Mouse (Mus musculus) macrophage (primary cell): Measurements from ENCODE around the gene Galc. TPM values are rescaled to one million over a fixed set of nuclear protein-coding genes. Genes with fewer than 3 reads are reported as not detected.
A peak's percentile ranks its signal among the peaks of the same experiment; 100 is the strongest.

Source experiments
- H3K27ac ChIP-seq: fragments of 350-480 bp; formaldehyde crosslinking; 2 replicates; pipeline ENCODE4 v1.9.0; 2021
- H3K36me3 ChIP-seq: fragments of 350-480 bp; formaldehyde crosslinking; 2 replicates; pipeline ENCODE4 v1.9.0; 2021; ENCODE audit errors: inconsistent target
- H3K4me3 ChIP-seq: fragments of 350-480 bp; formaldehyde crosslinking; 2 replicates; pipeline ENCODE4 v1.9.0; 2021; ENCODE audit errors: inconsistent target
- H3K79me2 ChIP-seq: fragments of 350-480 bp; formaldehyde crosslinking; 2 replicates; pipeline ENCODE4 v1.9.0; 2021; ENCODE audit errors: inconsistent target
- WGBS: methylation state at CpG from one replicate; pipeline ENCODE4 v1.1.7; 2026; ENCODE audit warnings: inconsistent platforms; ENCODE audit not compliant: missing documents; 5-methylcytosine and 5-hydroxymethylcytosine counted together
- polyA plus RNA-seq: library from polyadenylated mRNA; stranded (reverse); fragments of 250-400 nt; gene quantifications from 3 replicates; pipeline ENCODE4 v1.2.4, GENCODE M21; 2018; ENCODE audit warnings: inconsistent platforms

Gene Galc
- polyA plus RNA-seq, 1 experiment from 2014 or later, result 133 TPM

DNA sequence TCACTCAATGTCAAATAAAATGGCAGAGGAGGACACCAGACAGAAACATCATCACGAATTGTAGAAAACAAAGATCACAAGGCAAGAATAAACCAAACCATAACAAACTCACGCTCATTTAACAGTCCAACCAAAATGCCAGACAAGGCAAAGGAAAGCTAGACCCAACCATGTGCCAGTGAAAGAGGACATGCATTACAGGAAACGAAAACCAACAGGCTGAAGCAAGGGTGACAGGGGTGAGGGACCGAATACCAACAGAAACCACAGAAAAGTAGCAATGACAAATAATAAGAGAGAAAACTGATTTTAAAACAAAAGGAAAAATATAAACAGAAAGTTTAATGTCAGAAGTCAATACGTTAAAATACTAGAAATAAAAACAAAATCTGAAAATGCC, 36.0 kb downstream of the Galc start:
- peaks cover 34% of the 10 kb centered on the region for H3K36me3 ChIP-seq
- 40% methylated on average over 4 of the region's 5 CpGs for WGBS
- H3K27ac ChIP-seq, result no peak overlapping the region
- H3K4me3 ChIP-seq, result no peak overlapping the region
- no peaks in the 10 kb centered on the region for H3K79me2 ChIP-seq

DNA sequence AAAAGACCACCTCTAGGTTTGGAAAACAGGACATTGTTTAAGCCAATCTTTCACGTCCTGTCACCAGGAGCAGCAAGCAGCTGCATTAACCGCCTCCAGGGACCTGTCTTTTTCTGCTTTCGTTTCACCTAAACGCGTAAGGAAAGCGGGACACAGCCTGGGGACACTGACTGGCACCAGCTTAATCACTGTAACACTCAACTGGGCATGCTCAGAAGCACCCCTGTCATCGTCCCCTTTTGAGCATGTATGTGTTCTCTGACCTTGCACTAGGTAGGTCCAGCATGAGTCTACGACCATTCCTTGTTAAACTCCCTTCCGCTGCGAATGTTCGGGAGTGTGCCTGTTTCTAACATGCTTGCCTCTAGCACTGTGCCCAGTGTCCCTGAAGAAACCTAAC, 42.8 kb downstream of the Galc start:
- Histone ChIP-seq H3K79me2 (no peaks in the 10 kb centered on the region), H3K27ac (no peak overlapping the region), H3K4me3 (no peak overlapping the region), H3K36me3 (peaks cover 29% of the 10 kb centered on the region)
- whole genome bisulfite sequencing, result 83% methylated on average over 11 of the region's 11 CpGs

DNA sequence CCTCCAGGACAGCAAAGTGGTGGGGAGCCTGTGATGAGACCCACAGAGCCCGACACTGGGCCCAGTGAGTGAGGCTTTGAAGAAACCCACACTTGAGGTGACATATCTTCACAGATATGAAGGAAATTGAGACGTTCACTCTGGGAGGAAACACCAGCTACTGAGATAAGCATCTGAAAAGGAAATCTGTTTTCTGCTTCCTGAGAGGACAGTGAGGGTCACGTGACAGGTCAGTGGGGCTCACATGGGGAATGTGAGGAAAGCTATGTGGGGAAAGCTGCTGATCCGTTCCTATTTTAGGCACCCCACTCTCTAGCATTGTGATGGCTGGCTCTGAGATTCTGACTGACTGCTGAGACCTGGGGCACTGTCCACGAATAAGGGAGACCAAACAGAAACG, 43.7 kb downstream of the Galc start:
- WGBS, result 13% methylated on average over 6 of the region's 6 CpGs
- Histone ChIP-seq H3K4me3 (no peak overlapping the region), H3K27ac (peak overlapping the region; percentile 41), H3K36me3 (peaks cover 38% of the 10 kb centered on the region), H3K79me2 (no peaks in the 10 kb centered on the region)

DNA sequence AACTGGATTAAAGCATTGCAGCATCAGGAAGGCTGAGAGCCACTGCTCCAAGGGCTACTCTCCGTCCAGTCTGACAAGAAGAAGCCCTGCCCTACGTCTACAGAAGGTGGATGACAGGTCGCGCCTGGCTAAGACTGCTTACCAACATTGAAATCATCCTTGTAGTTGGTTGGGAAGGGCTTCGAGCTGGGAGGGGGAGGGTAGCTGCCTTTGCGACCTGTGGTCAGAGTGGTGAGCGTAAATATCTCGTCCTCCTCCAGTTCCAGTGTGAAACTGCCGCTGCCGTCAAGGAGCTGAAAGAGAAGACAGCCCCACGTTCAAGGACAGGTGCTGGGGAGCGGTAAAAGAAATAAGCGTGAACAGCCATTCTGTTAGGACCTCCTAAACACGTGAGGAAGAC, 45.1 kb downstream of the Galc start:
- WGBS, result 57% methylated on average over 14 of the region's 14 CpGs
- Histone ChIP-seq H3K79me2 (no peaks in the 10 kb centered on the region), H3K36me3 (peaks cover 51% of the 10 kb centered on the region), H3K4me3 (no peak overlapping the region), H3K27ac (no peak overlapping the region)

DNA sequence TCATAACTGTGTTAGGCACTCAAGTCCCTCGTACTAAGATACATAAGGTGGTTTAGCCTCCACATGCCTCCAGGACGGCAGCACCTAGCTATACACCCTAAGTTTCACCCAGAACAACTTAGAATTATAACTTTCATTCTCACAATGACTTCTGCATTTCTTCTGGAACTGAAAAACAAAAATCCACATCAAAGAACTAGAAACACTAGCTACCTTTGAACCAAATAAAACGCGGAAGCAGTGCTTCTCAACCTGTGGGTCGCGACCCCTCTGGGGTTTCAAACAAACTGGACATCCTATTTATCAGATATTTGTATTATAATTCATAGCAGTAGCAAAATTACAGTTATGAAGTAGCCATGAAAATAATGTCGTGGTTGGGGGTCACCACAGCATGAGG, 45.5 kb downstream of the Galc start:
- Histone ChIP-seq H3K4me3 (no peak overlapping the region), H3K27ac (no peak overlapping the region), H3K79me2 (no peaks in the 10 kb centered on the region), H3K36me3 (peaks cover 55% of the 10 kb centered on the region)
- WGBS, result 71% methylated on average over 7 of the region's 7 CpGs

DNA sequence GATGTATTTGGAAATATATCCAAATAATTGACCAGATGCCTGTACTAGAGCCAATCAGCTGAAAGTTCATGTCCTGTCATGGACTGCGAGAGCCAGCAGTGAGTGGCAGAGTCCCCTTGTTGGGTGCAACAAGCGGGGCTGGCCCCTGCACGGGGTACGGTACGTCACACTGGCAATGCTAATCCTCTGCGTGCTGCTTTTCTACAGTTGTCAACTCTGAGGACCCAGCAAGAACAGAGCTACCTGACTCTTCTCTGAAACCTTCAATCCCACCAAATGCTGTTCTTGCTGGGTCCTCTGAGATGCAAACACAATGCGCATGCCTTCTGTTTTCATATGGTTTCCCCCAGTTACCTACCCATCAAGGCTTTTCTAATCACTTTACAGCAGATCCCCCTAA, 45.9 kb downstream of the Galc start:
- Histone ChIP-seq H3K36me3 (peaks cover 60% of the 10 kb centered on the region), H3K27ac (no peak overlapping the region), H3K79me2 (no peaks in the 10 kb centered on the region), H3K4me3 (no peak overlapping the region)
- 91% methylated on average over 7 of the region's 7 CpGs for whole genome bisulfite sequencing

DNA sequence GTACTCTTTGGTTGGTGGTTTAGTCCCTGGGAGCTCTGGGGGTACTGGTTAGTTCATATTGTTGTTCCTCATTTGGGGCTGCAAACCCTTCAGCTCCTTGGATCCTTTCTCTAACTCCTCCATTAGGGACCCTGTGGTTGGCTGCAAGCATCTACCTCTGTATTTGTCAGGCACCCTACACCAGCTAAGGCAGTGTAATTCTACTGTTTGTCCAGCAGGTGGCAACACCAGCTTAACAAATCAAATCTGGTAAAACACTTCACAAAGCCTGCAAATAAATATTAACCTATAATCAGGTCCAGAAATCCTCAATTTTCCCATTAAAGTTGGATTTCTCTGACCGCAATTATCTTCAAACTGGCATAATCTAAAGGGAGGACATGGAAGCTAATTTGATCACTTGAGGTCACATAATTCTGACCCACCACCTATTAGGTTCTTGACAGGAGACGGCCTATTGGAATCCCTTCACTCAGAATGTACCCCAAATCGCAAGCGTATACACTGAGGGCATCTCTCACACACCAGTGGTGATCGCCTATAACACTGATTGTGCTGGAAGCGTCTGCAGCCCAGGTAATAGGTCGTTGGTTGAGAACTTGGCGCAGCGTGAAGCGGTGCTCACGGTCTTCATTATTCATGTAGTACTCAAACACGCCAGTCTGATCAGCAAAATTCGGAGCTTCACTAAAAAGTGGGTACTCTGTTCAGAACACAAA, 46.6 kb downstream of the Galc start:
- Histone ChIP-seq H3K79me2 (no peaks in the 10 kb centered on the region), H3K36me3 (peaks cover 67% of the 10 kb centered on the region), H3K27ac (no peak overlapping the region), H3K4me3 (no peak overlapping the region)
- 89% methylated on average over 13 of the region's 13 CpGs for WGBS

DNA sequence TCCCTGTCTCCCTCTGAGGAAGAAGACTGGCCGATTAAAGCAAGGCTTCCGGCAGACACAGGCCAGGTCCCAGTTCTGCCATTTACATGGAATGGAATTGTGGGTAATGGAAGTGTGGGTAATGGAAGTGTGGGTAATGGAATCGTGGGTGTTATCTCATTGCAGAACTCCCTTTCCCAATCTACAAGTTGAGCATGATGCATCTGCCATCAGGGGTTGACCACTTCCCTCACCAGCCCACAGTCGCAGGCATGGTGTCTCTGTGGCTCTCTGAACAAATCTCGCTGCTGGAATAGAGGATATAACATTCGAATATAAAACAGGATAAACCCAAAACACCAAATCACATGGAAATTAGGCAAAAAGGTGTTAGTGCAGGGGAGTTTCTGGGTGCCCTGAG, 48.8 kb downstream of the Galc start:
- Histone ChIP-seq H3K4me3 (no peak overlapping the region), H3K36me3 (peaks cover 88% of the 10 kb centered on the region), H3K27ac (no peak overlapping the region), H3K79me2 (no peaks in the 10 kb centered on the region)
- 38% methylated on average over 6 of the region's 6 CpGs for WGBS

DNA sequence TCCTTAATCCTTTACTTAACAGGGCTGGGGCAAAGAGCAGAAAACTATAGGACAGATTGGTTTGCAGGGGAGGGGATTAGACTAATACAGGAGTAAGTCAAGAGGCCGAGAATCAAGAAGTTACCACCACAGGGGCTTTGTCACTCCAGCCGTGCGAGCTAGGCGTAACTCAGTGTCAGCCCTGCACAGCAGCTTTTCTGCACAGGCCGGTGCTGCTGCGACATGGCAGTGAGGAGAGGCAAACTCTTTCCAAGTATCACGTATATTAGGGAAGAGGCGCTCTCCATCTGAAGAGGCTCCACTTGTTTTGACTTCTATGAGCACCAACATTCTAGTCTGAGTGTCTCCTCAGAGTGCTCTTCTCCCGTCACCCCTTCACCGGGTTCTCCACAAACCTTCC, 51.2 kb downstream of the Galc start:
- no peaks in the 10 kb centered on the region for H3K79me2 ChIP-seq
- 94% methylated on average over 10 of the region's 10 CpGs for WGBS
- no peak overlapping the region for H3K4me3 ChIP-seq
- no peak overlapping the region for H3K27ac ChIP-seq
- H3K36me3 ChIP-seq, result peaks cover 89% of the 10 kb centered on the region

DNA sequence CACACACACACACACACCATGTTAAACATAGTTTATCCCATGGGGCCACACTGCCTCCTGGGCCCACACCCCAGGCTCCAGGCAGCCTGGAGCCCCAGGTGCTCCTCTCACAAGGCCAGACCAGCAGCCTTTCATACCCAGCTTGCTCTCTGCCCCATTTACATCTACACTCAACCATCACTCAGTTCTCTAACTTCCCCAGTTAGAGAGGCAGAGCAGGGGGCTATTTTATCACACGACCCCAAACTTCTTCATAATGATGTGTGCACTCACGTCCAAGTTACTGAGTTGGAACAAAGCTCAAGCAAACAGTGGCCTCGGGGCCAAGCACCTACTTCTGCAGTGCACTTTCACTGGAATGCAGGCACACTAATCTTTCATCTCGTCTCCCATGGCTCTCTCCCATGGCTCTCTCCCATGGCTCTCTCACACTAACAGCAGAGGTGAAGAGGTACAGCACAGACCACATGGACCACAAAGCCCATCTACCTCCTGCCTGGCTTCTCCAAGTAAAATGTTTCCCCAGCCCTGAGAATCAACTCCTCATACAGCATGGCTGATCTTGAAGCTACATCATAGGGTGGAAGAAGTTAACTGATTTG, 53.7 kb downstream of the Galc start:
- Histone ChIP-seq H3K36me3 (peaks cover 83% of the 10 kb centered on the region), H3K4me3 (no peak overlapping the region), H3K79me2 (no peaks in the 10 kb centered on the region), H3K27ac (no peak overlapping the region)
- WGBS, result 88% methylated on average over 4 of the region's 4 CpGs

DNA sequence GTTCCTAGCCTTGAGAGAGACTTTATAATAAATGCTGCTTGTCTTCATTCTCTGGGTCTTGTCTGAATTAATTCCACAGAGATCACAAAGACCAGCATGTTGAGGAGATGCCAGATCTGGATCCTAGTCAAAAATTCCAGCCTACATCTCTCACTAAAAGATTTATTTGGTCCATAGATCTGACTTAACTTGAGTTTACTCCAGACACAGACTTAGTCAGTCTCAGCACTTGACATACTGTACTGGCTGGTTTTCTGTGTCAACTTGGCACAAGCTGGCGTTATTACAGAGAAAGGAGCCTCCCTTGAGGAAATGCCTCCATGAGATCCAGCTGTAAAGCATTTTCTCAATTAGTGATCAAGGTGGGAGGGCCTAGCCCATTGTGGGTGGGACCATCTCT, 61.9 kb downstream of the Galc start:
- Histone ChIP-seq H3K4me3 (no peak overlapping the region), H3K79me2 (no peaks in the 10 kb centered on the region), H3K27ac (no peak overlapping the region), H3K36me3 (peaks cover 12% of the 10 kb centered on the region; the same call in 1 of the 2 replicates)
- 90% methylated on average over 1 of the region's 1 CpGs for WGBS

DNA sequence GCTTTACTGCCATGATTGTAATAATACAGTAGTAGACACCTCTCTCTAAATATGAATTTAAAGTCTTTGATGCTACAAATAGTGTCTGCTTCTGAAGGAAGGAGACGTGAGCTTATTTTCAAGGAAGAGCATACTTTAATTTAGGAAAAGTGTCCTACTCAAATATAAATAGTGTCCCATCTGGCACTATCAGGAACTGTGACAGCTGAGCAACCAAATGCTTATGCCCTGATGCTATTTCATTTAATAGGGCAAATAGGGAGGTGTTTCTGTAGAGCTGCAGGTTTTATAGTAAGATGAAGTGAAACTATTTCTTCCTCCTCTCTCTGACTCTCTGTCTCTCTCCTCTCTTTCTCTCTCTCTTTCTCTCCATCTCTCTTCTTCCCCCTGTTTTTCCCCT, 69.1 kb downstream of the Galc start:
- H3K36me3 ChIP-seq, result no peaks in the 10 kb centered on the region
- H3K27ac ChIP-seq, result no peak overlapping the region
- H3K79me2 ChIP-seq, result no peaks in the 10 kb centered on the region
- 100% methylated on average over 1 of the region's 1 CpGs for WGBS
- H3K4me3 ChIP-seq, result no peak overlapping the region

DNA sequence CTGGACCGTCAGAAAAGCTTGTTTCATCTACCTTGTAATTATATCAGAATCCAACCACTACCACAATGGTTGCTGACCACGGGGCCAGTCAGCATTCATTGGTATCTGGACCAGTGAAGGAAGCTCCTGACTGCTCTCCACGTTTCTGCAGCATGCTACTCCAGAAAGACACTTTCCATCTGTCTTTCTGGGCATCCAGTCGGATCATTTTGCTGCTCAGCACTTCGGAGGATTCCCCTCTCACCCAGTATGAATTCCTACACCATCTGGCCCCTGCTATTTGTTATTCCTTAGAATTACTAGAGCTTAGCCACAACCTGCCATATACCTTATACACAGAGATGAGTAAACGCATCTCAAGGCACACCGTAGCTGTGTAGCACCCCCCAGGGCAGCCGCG, 70.2 kb downstream of the Galc start:
- Histone ChIP-seq H3K79me2 (no peaks in the 10 kb centered on the region), H3K27ac (no peak overlapping the region), H3K36me3 (no peaks in the 10 kb centered on the region), H3K4me3 (no peak overlapping the region)
- 86% methylated on average over 9 of the region's 9 CpGs for WGBS

DNA sequence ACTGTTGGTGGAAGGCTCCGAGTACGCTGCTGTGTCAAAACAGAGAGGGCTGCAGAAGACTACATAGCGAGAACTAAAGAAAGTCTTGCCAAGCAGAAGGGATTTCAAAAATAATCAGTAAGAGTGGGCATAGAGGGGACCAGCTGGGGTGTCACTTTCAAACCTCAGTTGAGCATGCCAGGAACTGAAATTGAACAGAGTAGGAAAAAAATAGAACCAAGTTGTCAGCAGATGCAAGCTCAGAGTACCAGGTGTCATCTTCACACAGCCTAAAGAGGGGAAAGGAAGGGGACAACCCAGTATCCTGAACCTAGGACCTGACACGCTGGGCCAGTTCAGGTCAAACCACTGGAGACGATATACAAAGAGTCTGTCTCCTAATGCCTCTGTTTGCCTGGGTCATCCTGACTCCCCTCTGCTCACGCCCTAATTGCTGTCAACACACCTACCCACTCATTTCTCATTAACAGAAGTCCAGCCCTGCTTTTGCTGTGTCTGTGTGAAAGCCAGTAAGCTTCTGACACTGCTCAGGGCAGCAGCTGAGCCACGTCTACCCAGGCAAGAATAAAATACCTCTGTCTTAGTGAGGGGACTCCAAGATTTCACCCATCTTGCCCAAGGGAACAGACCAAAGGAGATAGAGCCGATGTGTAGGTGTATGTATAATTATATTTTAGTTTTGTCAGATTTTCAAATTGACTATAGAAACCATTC, 71.9 kb downstream of the Galc start:
- Histone ChIP-seq H3K4me3 (no peak overlapping the region), H3K36me3 (no peaks in the 10 kb centered on the region), H3K27ac (no peak overlapping the region), H3K79me2 (no peaks in the 10 kb centered on the region)
- WGBS, result 92% methylated on average over 8 of the region's 8 CpGs

DNA sequence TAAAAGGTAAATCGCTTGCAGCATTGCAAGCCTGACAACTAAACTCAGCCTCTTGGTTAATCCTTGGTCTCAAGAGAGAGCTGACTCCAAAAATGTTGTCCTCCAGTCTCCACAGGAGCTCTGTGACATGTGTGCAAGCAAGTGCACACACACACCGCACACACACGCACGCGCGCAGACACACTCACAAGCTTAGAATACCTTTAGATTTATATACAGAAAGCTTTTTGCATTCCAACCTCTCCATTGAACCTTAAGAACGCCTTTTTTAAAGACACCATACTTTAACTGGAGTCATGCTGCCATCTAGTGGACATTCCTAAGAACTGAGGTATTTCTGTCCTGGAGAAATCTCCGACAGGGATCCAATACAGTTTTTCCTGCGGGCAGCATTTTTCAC, 77.5 kb downstream of the Galc start:
- Histone ChIP-seq H3K27ac (no peak overlapping the region), H3K4me3 (no peak overlapping the region), H3K36me3 (no peaks in the 10 kb centered on the region), H3K79me2 (no peaks in the 10 kb centered on the region)
- 34% methylated on average over 9 of the region's 9 CpGs for WGBS
